Mouse (Mus musculus): Measurements from ENCODE around the gene Tspan5. TPM values are rescaled to one million over a fixed set of nuclear protein-coding genes. Genes with fewer than 3 reads are reported as not detected.

The Tspan5 gene
- polyA plus RNA-seq, 1 experiment from 2014 or later: 7.4 TPM

GRCm38 (mm10) chr3:138841288-138841687 is 99.3 kb downstream of the Tspan5 start:
- Histone ChIP-seq H3K4me3 (ENCODE audit: low read depth, low read length) (no peak overlapping the region), H3K4me1 (replicated peaks; ENCODE audit: control insufficient read depth, insufficient read depth, low read length) (no peaks in the 10 kb centered on the region), H3K9me3 (ENCODE audit: control insufficient read depth) (no peaks in the 10 kb centered on the region), H3K9ac (ENCODE audit: low read depth, low read length) (no peak overlapping the region), H3K4me2 (replicated peaks; ENCODE audit: low read depth) (no peak overlapping the region), H3K27me3 (replicated peaks; ENCODE audit: control insufficient read depth, insufficient read depth, low read length) (no peaks in the 10 kb centered on the region), H3K27ac (ENCODE audit: low read depth, low read length) (no peak overlapping the region), H3K36me3 (ENCODE audit: control insufficient read depth, insufficient read depth) (no peaks in the 10 kb centered on the region)
- 85% methylated on average over 5 of the region's 5 CpGs for WGBS
- no peak for TF ChIP-seq CTCF (IDR thresholded peaks at IDR 0.05; ENCODE audit: low read depth)
- ATAC-seq: no peak

GRCm38 (mm10) chr3:138843180-138843579 is 101.2 kb downstream of the Tspan5 start:
- Histone ChIP-seq H3K9me3 (ENCODE audit: control insufficient read depth) (no peaks in the 10 kb centered on the region), H3K9ac (ENCODE audit: low read depth, low read length) (no peak overlapping the region), H3K27ac (ENCODE audit: low read depth, low read length) (no peak overlapping the region), H3K36me3 (ENCODE audit: control insufficient read depth, insufficient read depth) (no peaks in the 10 kb centered on the region), H3K4me2 (replicated peaks; ENCODE audit: low read depth) (no peak overlapping the region), H3K27me3 (replicated peaks; ENCODE audit: control insufficient read depth, insufficient read depth, low read length) (no peaks in the 10 kb centered on the region), H3K4me1 (replicated peaks; ENCODE audit: control insufficient read depth, insufficient read depth, low read length) (no peaks in the 10 kb centered on the region), H3K4me3 (ENCODE audit: low read depth, low read length) (no peak overlapping the region)
- no peak for ATAC-seq
- TF ChIP-seq CTCF (IDR thresholded peaks at IDR 0.05; ENCODE audit: low read depth): no peak
- 79% methylated on average over 2 of the region's 2 CpGs for WGBS

- Histone ChIP-seq H3K4me2 (replicated peaks; ENCODE audit: low read depth) (no peak overlapping the region), H3K4me1 (replicated peaks; ENCODE audit: control insufficient read depth, insufficient read depth, low read length) (no peaks in the 10 kb centered on the region), H3K4me3 (ENCODE audit: low read depth, low read length) (no peak overlapping the region), H3K36me3 (ENCODE audit: control insufficient read depth, insufficient read depth) (no peaks in the 10 kb centered on the region), H3K9ac (ENCODE audit: low read depth, low read length) (no peak overlapping the region), H3K9me3 (ENCODE audit: control insufficient read depth) (no peaks in the 10 kb centered on the region), H3K27ac (ENCODE audit: low read depth, low read length) (no peak overlapping the region), H3K27me3 (replicated peaks; ENCODE audit: control insufficient read depth, insufficient read depth, low read length) (no peaks in the 10 kb centered on the region)
- WGBS: 95% methylated on average over 5 of the region's 5 CpGs
- ATAC-seq: no peak
- TF ChIP-seq CTCF (IDR thresholded peaks at IDR 0.05; ENCODE audit: low read depth): no peak
These were observed 101.6 kb downstream of the Tspan5 start for GRCm38 (mm10) chr3:138843641-138844040.

GRCm38 (mm10) chr3:138845820-138846219 is 103.8 kb downstream of the Tspan5 start:
- H3K9me3 ChIP-seq (ENCODE audit: control insufficient read depth): no peaks in the 10 kb centered on the region
- TF ChIP-seq CTCF (IDR thresholded peaks at IDR 0.05; ENCODE audit: low read depth): no peak
- H3K27me3 ChIP-seq (replicated peaks; ENCODE audit: control insufficient read depth, insufficient read depth, low read length): no peaks in the 10 kb centered on the region
- ATAC-seq: no peak
- H3K4me1 ChIP-seq (replicated peaks; ENCODE audit: control insufficient read depth, insufficient read depth, low read length): no peaks in the 10 kb centered on the region
- H3K4me2 ChIP-seq (replicated peaks; ENCODE audit: low read depth): no peak overlapping the region
- H3K27ac ChIP-seq (ENCODE audit: low read depth, low read length): no peak overlapping the region
- 85% methylated on average over 1 of the region's 1 CpGs for WGBS
- no peak overlapping the region for H3K9ac ChIP-seq (ENCODE audit: low read depth, low read length)
- H3K4me3 ChIP-seq (ENCODE audit: low read depth, low read length): no peak overlapping the region
- H3K36me3 ChIP-seq (ENCODE audit: control insufficient read depth, insufficient read depth): no peaks in the 10 kb centered on the region

- no peaks in the 10 kb centered on the region for H3K36me3 ChIP-seq (ENCODE audit: control insufficient read depth, insufficient read depth)
- no peak overlapping the region for H3K4me3 ChIP-seq (ENCODE audit: low read depth, low read length)
- no peaks in the 10 kb centered on the region for H3K4me1 ChIP-seq (replicated peaks; ENCODE audit: control insufficient read depth, insufficient read depth, low read length)
- no peak for ATAC-seq
- WGBS: 66% methylated on average over 3 of the region's 3 CpGs
- H3K27ac ChIP-seq (ENCODE audit: low read depth, low read length): no peak overlapping the region
- no peak overlapping the region for H3K9ac ChIP-seq (ENCODE audit: low read depth, low read length)
- H3K4me2 ChIP-seq (replicated peaks; ENCODE audit: low read depth): no peak overlapping the region
- H3K27me3 ChIP-seq (replicated peaks; ENCODE audit: control insufficient read depth, insufficient read depth, low read length): no peaks in the 10 kb centered on the region
- no peak for TF ChIP-seq CTCF (IDR thresholded peaks at IDR 0.05; ENCODE audit: low read depth)
- H3K9me3 ChIP-seq (ENCODE audit: control insufficient read depth): no peaks in the 10 kb centered on the region
These were observed 105.8 kb downstream of the Tspan5 start for GRCm38 (mm10) chr3:138847809-138848208.

GRCm38 (mm10) chr3:138849755-138850301 is 107.8 kb downstream of the Tspan5 start:
- Histone ChIP-seq H3K36me3 (ENCODE audit: control insufficient read depth, insufficient read depth) (no peaks in the 10 kb centered on the region), H3K4me3 (ENCODE audit: low read depth, low read length) (no peak overlapping the region), H3K4me2 (replicated peaks; ENCODE audit: low read depth) (no peak overlapping the region), H3K27me3 (replicated peaks; ENCODE audit: control insufficient read depth, insufficient read depth, low read length) (no peaks in the 10 kb centered on the region), H3K27ac (ENCODE audit: low read depth, low read length) (no peak overlapping the region), H3K9ac (ENCODE audit: low read depth, low read length) (no peak overlapping the region), H3K9me3 (ENCODE audit: control insufficient read depth) (no peaks in the 10 kb centered on the region), H3K4me1 (replicated peaks; ENCODE audit: control insufficient read depth, insufficient read depth, low read length) (no peaks in the 10 kb centered on the region)
- TF ChIP-seq CTCF (IDR thresholded peaks at IDR 0.05; ENCODE audit: low read depth): no peak
- WGBS: 56% methylated on average over 11 of the region's 11 CpGs
- ATAC-seq: no peak

- no peak for ATAC-seq
- no peak for TF ChIP-seq CTCF (IDR thresholded peaks at IDR 0.05; ENCODE audit: low read depth)
- H3K36me3 ChIP-seq (ENCODE audit: control insufficient read depth, insufficient read depth): no peaks in the 10 kb centered on the region
- no peak overlapping the region for H3K4me3 ChIP-seq (ENCODE audit: low read depth, low read length)
- no peaks in the 10 kb centered on the region for H3K27me3 ChIP-seq (replicated peaks; ENCODE audit: control insufficient read depth, insufficient read depth, low read length)
- H3K4me2 ChIP-seq (replicated peaks; ENCODE audit: low read depth): no peak overlapping the region
- no peaks in the 10 kb centered on the region for H3K9me3 ChIP-seq (ENCODE audit: control insufficient read depth)
- H3K9ac ChIP-seq (ENCODE audit: low read depth, low read length): no peak overlapping the region
- no peak overlapping the region for H3K27ac ChIP-seq (ENCODE audit: low read depth, low read length)
- 84% methylated on average over 8 of the region's 8 CpGs for WGBS
- no peaks in the 10 kb centered on the region for H3K4me1 ChIP-seq (replicated peaks; ENCODE audit: control insufficient read depth, insufficient read depth, low read length)
These were observed 109.9 kb downstream of the Tspan5 start for GRCm38 (mm10) chr3:138851876-138852275.

All from intestine, postnatal 0 days (tissue).